Comparison of ENCODE assay signal across 8 mouse cellular contexts in the genomic region with DNA sequence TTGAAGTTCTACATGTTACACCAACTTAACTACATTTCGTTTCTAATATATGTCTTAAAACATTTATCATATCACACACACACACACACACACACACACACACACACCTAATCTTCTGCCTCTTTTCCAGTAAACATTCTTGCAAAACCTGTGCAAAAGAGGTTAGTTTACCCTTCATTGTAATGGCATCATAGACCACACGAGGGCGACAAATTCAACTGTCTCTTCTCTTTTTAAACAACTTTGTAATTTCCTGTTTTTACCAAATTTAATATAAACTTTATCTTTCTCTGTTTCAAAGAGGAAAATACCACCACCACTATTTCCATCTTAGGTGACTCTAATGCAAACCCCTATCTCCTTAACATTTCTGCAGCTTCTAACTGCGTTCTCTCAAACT.
DNase-seq lines count a peak whose midpoint lies in the region; ATAC-seq lines count a peak whose summit lies in the region.

No protein-coding gene starts in this region.

- no peak overlapping the region for H3K4me3 ChIP-seq in hindbrain, embryonic 11.5 days (ENCODE audit: low read depth, low read length)
- no peak overlapping the region for H3K4me3 ChIP-seq in hindbrain, embryonic 16.5 days (ENCODE audit: low read length)
- no peak overlapping the region for H3K4me3 ChIP-seq in hindbrain, embryonic 12.5 days

- no peak overlapping the region for H3K9ac ChIP-seq in hindbrain, embryonic 11.5 days (ENCODE audit: low read depth, low read length)
- H3K9ac ChIP-seq in hindbrain, embryonic 16.5 days (ENCODE audit: low read depth, low read length), result no peak overlapping the region
- no peak overlapping the region for H3K9ac ChIP-seq in hindbrain, embryonic 12.5 days

- ATAC-seq in hindbrain, embryonic 11.5 days (ENCODE audit: low FRiP score), result no peak
- no peak for ATAC-seq in hindbrain, embryonic 16.5 days
- ATAC-seq in hindbrain, embryonic 12.5 days (ENCODE audit: low FRiP score), result no peak

- peak; percentile 58 for DNase-seq in hindbrain, embryonic 11.5 days (ENCODE audit: low spot score)
- peak; percentile 7 for DNase-seq in thymus, postnatal 0 days (ENCODE audit: low spot score)
- DNase-seq in thymus, postnatal 36 days, result no peak
- peak; percentile 11 for DNase-seq in fibroblast of lung, adult 2 months (ENCODE audit: low read depth)
- peak; percentile 23 for DNase-seq in mesoderm, embryonic 11.5 days (ENCODE audit: low read depth, low spot score)
- no peak for DNase-seq in neural tube, embryonic 10.5 days (ENCODE audit: extremely low spot score, low spot score)

- H3K27me3 ChIP-seq in hindbrain, embryonic 11.5 days (ENCODE audit: control insufficient read depth, insufficient read depth, low read length), result no peaks in the 10 kb centered on the region
- no peaks in the 10 kb centered on the region for H3K27me3 ChIP-seq in hindbrain, embryonic 16.5 days (replicated peaks; ENCODE audit: control insufficient read depth, insufficient read depth, low read length)
- no peaks in the 10 kb centered on the region for H3K27me3 ChIP-seq in hindbrain, embryonic 12.5 days

- WGBS in hindbrain, embryonic 11.5 days, result 30% methylated on average over 4 of the region's 4 CpGs
- WGBS in hindbrain, embryonic 16.5 days, result 35% methylated on average over 4 of the region's 4 CpGs
- 38% methylated on average over 4 of the region's 4 CpGs for WGBS in hindbrain, embryonic 12.5 days

- no peaks in the 10 kb centered on the region for H3K36me3 ChIP-seq in hindbrain, embryonic 11.5 days (ENCODE audit: control insufficient read depth, insufficient read depth, low read length)
- H3K36me3 ChIP-seq in hindbrain, embryonic 16.5 days (ENCODE audit: control insufficient read depth, insufficient read depth, low read length), result no peaks in the 10 kb centered on the region
- H3K36me3 ChIP-seq in hindbrain, embryonic 12.5 days, result no peaks in the 10 kb centered on the region

- no peak overlapping the region for H3K27ac ChIP-seq in hindbrain, embryonic 11.5 days (ENCODE audit: low read depth, low read length)
- no peak overlapping the region for H3K27ac ChIP-seq in hindbrain, embryonic 16.5 days (ENCODE audit: low read depth, low read length)
- H3K27ac ChIP-seq in hindbrain, embryonic 12.5 days, result no peak overlapping the region

- H3K4me1 ChIP-seq in hindbrain, embryonic 11.5 days (replicated peaks; ENCODE audit: control insufficient read depth, insufficient read depth, low read length), result no peaks in the 10 kb centered on the region
- H3K4me1 ChIP-seq in hindbrain, embryonic 16.5 days (ENCODE audit: control insufficient read depth, insufficient read depth, low read depth, low read length), result no peaks in the 10 kb centered on the region
- no peaks in the 10 kb centered on the region for H3K4me1 ChIP-seq in hindbrain, embryonic 12.5 days

- no peak overlapping the region for H3K4me2 ChIP-seq in hindbrain, embryonic 11.5 days (replicated peaks; ENCODE audit: low read depth, low read length)
- no peak overlapping the region for H3K4me2 ChIP-seq in hindbrain, embryonic 16.5 days (ENCODE audit: low read length)
- no peak overlapping the region for H3K4me2 ChIP-seq in hindbrain, embryonic 12.5 days (replicated peaks)

- H3K9me3 ChIP-seq in hindbrain, embryonic 11.5 days (ENCODE audit: control insufficient read depth, low read length), result no peaks in the 10 kb centered on the region
- peaks cover 2% of the 10 kb centered on the region; the same call in 1 of the 2 replicates for H3K9me3 ChIP-seq in hindbrain, embryonic 16.5 days (ENCODE audit: control insufficient read depth, low read length)
- no peaks in the 10 kb centered on the region for H3K9me3 ChIP-seq in hindbrain, embryonic 12.5 days (replicated peaks)

Comparison
In these comparisons a context has a peak if more than half of its experiments do, and no peak if none do; other contexts are left out.
1. DNase-seq: peak in hindbrain, embryonic 11.5 days (single experiment), thymus, postnatal 0 days (single experiment), fibroblast of lung, adult 2 months (single experiment) and mesoderm, embryonic 11.5 days (single experiment); none in thymus, postnatal 36 days (0 of 2) and neural tube, embryonic 10.5 days (single experiment).